In genomic region chr5:113986182-113986961, GRCm38 (mm10) we compare ENCODE assay signal across 8 mouse cellular contexts. TPM values are rescaled to one million over a fixed set of nuclear protein-coding genes. Genes with fewer than 3 reads are reported as not detected.
DNase-seq lines count a peak whose midpoint lies in the region; ATAC-seq lines count a peak whose summit lies in the region.

No protein-coding gene starts in this region.

- WGBS in heart, embryonic 12.5 days, result 35% methylated on average over 9 of the region's 9 CpGs

- peaks cover 79% of the 10 kb centered on the region for H3K4me1 ChIP-seq in heart, embryonic 12.5 days (replicated peaks)

- no peak for ATAC-seq in heart, embryonic 12.5 days (ENCODE audit: insufficient number of reproducible peaks, low FRiP score)
- ATAC-seq in monocyte, adult 5-6 weeks (replicated peaks; ENCODE audit: insufficient number of reproducible peaks, low FRiP score, low TSS enrichment, poor library complexity, severe bottlenecking), result no peak

- peak overlapping the region; percentile 37; the same call in 1 of the 2 replicates for H3K9ac ChIP-seq in heart, embryonic 12.5 days

- H3K9me3 ChIP-seq in heart, embryonic 12.5 days (replicated peaks), result no peaks in the 10 kb centered on the region

- no peaks in the 10 kb centered on the region for H3K27me3 ChIP-seq in heart, embryonic 12.5 days (replicated peaks)

- H3K4me2 ChIP-seq in heart, embryonic 12.5 days, result peak overlapping the region; percentile 16; the same call in 1 of the 2 replicates

- peaks cover 20% of the 10 kb centered on the region for H3K36me3 ChIP-seq in heart, embryonic 12.5 days

- peak; percentile 47 to 62 for DNase-seq in adrenal gland, adult (ENCODE audit: inconsistent age in 2 of 2, low spot score in 1 of 2)
- DNase-seq in adrenal gland, adult 18-20 months (ENCODE audit: low spot score in 2 of 2), result no peak
- DNase-seq in adrenal gland, postnatal 25 days, result peak; percentile 39
- DNase-seq in kidney, postnatal 25 days, result peak; percentile 89 to 93
- DNase-seq in natural killer cell, adult 2 months (ENCODE audit: low spot score in 2 of 2), result peak; percentile 7 to 48
- no peak for DNase-seq in thymus, postnatal 10 days (ENCODE audit: low spot score in 2 of 2)

- peak overlapping the region; percentile 69 for H3K27ac ChIP-seq in heart, embryonic 12.5 days (ENCODE audit: poor library complexity, severe bottlenecking)

- H3K4me3 ChIP-seq in heart, embryonic 12.5 days, result no peak overlapping the region

RNA-seq across cellular contexts. Expression of gene Ssh1, which starts 7.3 kb away (rescaled TPM):
- total RNA-seq in adrenal gland, adult 18-20 months (2021), result 10 to 100 TPM; 15.0 to 15.5 TPM
- total RNA-seq in adrenal gland, postnatal 25 days (2021), result 18.9 and 22.7 TPM in 2 replicates
- 19.0 and 21.4 TPM in 2 replicates for polyA plus RNA-seq in heart, embryonic 12.5 days (2016; fragmentation: Nextera tagmentation; extraction: Ambion mirVana)
- 11.1 to 23.4 TPM (median 17.9 TPM) in 3 replicates for total RNA-seq in monocyte, adult 5-6 weeks (2017)

RNA-seq across cellular contexts. Expression of gene Dao, which starts 17.1 kb away (rescaled TPM):
- under 1 TPM in 1 of 2 experiments, not detected in 1; 0.20 TPM for total RNA-seq in adrenal gland, adult 18-20 months (2021)
- total RNA-seq in adrenal gland, postnatal 25 days (2021), result not detected in 2 replicates
- polyA plus RNA-seq in heart, embryonic 12.5 days (2016; fragmentation: Nextera tagmentation; extraction: Ambion mirVana), result not detected in 2 replicates
- not detected in 3 replicates for total RNA-seq in monocyte, adult 5-6 weeks (2017)

Comparison
In these comparisons a context has a peak if more than half of its experiments do, and no peak if none do; other contexts are left out.
1. DNase-seq: peak in adrenal gland, adult (2 of 2), adrenal gland, postnatal 25 days (single experiment), kidney, postnatal 25 days (2 of 2) and natural killer cell, adult 2 months (2 of 2); none in adrenal gland, adult 18-20 months (0 of 2) and thymus, postnatal 10 days (0 of 2).